Mouse (Mus musculus) intestine, embryonic 15.5 days (tissue): ENCODE measurements around the gene Fam110a. TPM values are rescaled to one million over a fixed set of nuclear protein-coding genes. Genes with fewer than 3 reads are reported as not detected.
"Not testable (repeated sequence)": the region's sequence is repeated elsewhere in the genome, so short reads cannot be mapped to it uniquely, and the experiment has no call there.

Experiments
- ATAC-seq: fragments of 200-750 bp; cut with Nextera tagmentation; 2 replicates; pipeline ENCODE4 v1.8.0; 2017; ENCODE audit warnings: moderate TSS enrichment, moderate library complexity
- H3K27ac ChIP-seq: fragments of 300-500 bp; sonication (generic); 2 replicates; pipeline ENCODE4 v1.5.1; 2015; ENCODE audit warnings: mild to moderate bottlenecking, inconsistent platforms
- H3K27me3 ChIP-seq: fragments of 300-500 bp; sonication (generic); replicated peaks from 2 replicates; pipeline ENCODE4 v1.6.1; 2015; ENCODE audit warnings: inconsistent platforms
- H3K36me3 ChIP-seq: fragments of 300-500 bp; sonication (generic); 2 replicates; pipeline ENCODE4 v1.6.1; 2015; ENCODE audit warnings: inconsistent platforms
- H3K4me1 ChIP-seq: fragments of 300-500 bp; sonication (generic); replicated peaks from 2 replicates; pipeline ENCODE4 v1.6.1; 2015; ENCODE audit warnings: inconsistent platforms
- H3K4me2 ChIP-seq: fragments of 300-500 bp; sonication (generic); replicated peaks from 2 replicates; pipeline ENCODE4 v1.6.1; 2015; ENCODE audit warnings: mild to moderate bottlenecking, inconsistent platforms
- H3K4me3 ChIP-seq: fragments of 300-500 bp; sonication (generic); replicated peaks from 2 replicates; pipeline ENCODE4 v1.5.1; 2015; ENCODE audit warnings: inconsistent platforms
- H3K9ac ChIP-seq: fragments of 300-500 bp; sonication (generic); 2 replicates; pipeline ENCODE4 v1.6.1; 2015; ENCODE audit warnings: inconsistent platforms
- H3K9me3 ChIP-seq: fragments of 300-500 bp; sonication (generic); 2 replicates; pipeline ENCODE4 v1.6.1; 2016; ENCODE audit warnings: inconsistent platforms
- WGBS: fragments of 180-500 bp; shearing (Covaris S2); methylation state at CpG from one replicate; pipeline ENCODE4 v1.1.7; 2015; 5-methylcytosine and 5-hydroxymethylcytosine counted together
- polyA plus RNA-seq: library from polyadenylated mRNA; unstranded; fragments of >200 nt; fragmentation: Nextera tagmentation; extraction: Ambion mirVana; gene quantifications from 2 replicates; pipeline ENCODE4 v1.2.1, GENCODE M21; 2015

The Fam110a gene
- polyA plus RNA-seq, 1 experiment from 2014 or later: 23.7 TPM

DNA sequence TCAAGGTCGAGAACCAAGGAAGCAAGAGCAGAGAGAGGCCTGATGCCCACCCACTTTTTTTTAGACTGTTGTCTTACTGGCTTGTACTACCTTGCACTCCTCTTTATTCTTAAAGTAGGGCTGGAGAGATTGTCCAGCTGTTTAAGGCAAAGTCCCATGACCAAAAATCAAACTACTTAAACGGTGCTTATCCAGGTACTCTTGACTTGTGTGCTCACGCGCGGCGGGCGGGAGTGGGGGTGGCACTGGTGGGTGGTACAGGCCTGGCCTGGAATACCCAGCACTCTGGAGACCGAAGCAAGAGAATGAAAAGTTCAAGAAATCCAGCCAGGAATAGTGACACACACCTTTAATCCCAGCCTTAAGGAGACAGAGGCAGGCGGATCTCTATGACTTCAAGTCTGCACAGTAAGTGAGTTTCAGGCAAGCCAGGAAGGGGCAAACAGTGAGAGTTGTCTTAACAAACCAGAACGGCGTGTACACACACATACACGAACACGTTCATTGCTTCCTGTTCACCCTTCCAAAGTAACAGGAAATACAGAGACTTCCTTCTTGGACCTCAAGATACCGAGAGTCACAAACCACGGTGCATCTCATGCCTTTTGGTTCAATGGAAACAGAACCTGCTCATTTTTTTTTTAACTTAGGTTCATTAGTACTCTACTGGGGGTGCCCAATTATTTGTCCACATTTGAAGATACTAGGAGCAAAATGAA, 29.2 kb upstream of the Fam110a start:
- no peak for ATAC-seq
- 80% methylated on average over 15 of the region's 15 CpGs for WGBS

GRCm38 (mm10) chr2:152007783-152008182, 27.8 kb upstream of the Fam110a start:
- no peaks in the 10 kb centered on the region for H3K9me3 ChIP-seq
- H3K9ac ChIP-seq: no peak overlapping the region
- no peak for ATAC-seq
- no peak overlapping the region for H3K4me2 ChIP-seq
- no peak overlapping the region for H3K27ac ChIP-seq
- H3K4me1 ChIP-seq: no peaks in the 10 kb centered on the region
- WGBS: 65% methylated on average over 10 of the region's 10 CpGs
- H3K4me3 ChIP-seq: no peak overlapping the region
- H3K36me3 ChIP-seq: no peaks in the 10 kb centered on the region
- H3K27me3 ChIP-seq: no peaks in the 10 kb centered on the region

More for the DNA sequence above, 29.2 kb upstream of the Fam110a start:
- H3K9ac ChIP-seq: no peak overlapping the region
- H3K36me3 ChIP-seq: no peaks in the 10 kb centered on the region
- H3K27me3 ChIP-seq: no peaks in the 10 kb centered on the region
- no peaks in the 10 kb centered on the region for H3K9me3 ChIP-seq
- H3K4me1 ChIP-seq: no peaks in the 10 kb centered on the region
- no peak overlapping the region for H3K27ac ChIP-seq
- no peak overlapping the region for H3K4me3 ChIP-seq
- no peak overlapping the region for H3K4me2 ChIP-seq

GRCm38 (mm10) chr2:152002529-152002928, 22.5 kb upstream of the Fam110a start:
- 51% methylated on average over 6 of the region's 6 CpGs for WGBS
- ATAC-seq: no peak
- Histone ChIP-seq H3K4me1 (0 out of 2 replicates have a peak, but pooled peaks cover 2% of the 10 kb centered on the region), H3K4me2 (no peak overlapping the region), H3K9ac (no peak overlapping the region), H3K36me3 (no peaks in the 10 kb centered on the region), H3K27ac (no peak overlapping the region), H3K4me3 (no peak overlapping the region), H3K27me3 (peaks cover 7% of the 10 kb centered on the region), H3K9me3 (no peaks in the 10 kb centered on the region)

DNA sequence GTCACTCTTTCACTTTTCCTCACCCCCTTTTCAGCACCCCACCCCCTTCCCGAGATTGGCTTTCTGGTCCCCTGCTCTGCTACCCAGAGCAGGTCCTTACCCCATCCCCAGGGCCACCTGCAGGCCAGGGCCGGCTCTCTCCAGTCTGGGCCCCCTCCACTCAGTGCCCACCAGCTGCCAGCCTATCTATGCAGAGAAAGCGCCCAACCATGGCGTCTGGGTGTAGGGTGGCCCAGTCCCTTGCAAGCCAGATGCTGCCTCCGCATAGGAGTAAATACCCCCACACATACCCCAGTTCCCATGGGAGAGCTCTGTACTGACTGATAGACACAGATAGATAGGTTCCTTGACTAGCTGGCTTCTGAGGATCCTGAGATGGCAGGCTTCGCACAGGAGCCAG, 20.7 kb upstream of the Fam110a start:
- 0 out of 2 replicates have a peak, but pooled peaks cover 8% of the 10 kb centered on the region for H3K4me1 ChIP-seq
- no peak overlapping the region for H3K9ac ChIP-seq
- H3K9me3 ChIP-seq: no peaks in the 10 kb centered on the region
- no peak for ATAC-seq
- no peak overlapping the region for H3K4me3 ChIP-seq
- H3K4me2 ChIP-seq: no peak overlapping the region
- no peak overlapping the region for H3K27ac ChIP-seq
- WGBS: 64% methylated on average over 6 of the region's 6 CpGs
- H3K27me3 ChIP-seq: peaks cover 7% of the 10 kb centered on the region
- no peaks in the 10 kb centered on the region for H3K36me3 ChIP-seq

DNA sequence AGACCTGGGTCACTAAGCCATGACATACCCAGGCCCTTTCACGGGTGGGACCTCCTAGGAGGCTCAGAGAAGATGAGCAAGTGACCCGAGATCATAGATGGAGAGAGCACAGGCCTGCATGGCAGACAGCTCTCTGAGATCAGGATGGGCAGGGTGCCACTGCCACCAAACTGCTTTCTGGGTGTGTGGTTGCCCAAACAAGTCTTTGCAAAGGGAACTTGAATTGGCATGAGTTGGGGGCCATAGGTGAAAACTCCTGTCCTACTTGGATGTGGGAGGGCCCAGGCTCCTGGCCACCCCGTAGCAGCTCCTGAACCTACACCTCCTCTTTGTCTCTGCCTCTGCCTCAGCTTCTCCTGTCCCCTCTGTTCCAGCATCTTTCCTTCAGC, 20.3 kb upstream of the Fam110a start:
- Histone ChIP-seq H3K4me1 (0 out of 2 replicates have a peak, but pooled peaks cover 8% of the 10 kb centered on the region), H3K27me3 (peaks cover 7% of the 10 kb centered on the region), H3K9ac (no peak overlapping the region), H3K4me2 (no peak overlapping the region), H3K36me3 (no peaks in the 10 kb centered on the region), H3K9me3 (no peaks in the 10 kb centered on the region), H3K4me3 (no peak overlapping the region), H3K27ac (no peak overlapping the region)
- ATAC-seq: no peak
- 53% methylated on average over 3 of the region's 3 CpGs for WGBS

GRCm38 (mm10) chr2:151999669-152000290, 19.8 kb upstream of the Fam110a start:
- H3K27ac ChIP-seq: no peak overlapping the region
- H3K4me1 ChIP-seq: 0 out of 2 replicates have a peak, but pooled peaks cover 11% of the 10 kb centered on the region
- H3K9ac ChIP-seq: no peak overlapping the region
- no peaks in the 10 kb centered on the region for H3K36me3 ChIP-seq
- H3K4me2 ChIP-seq: peak overlapping the region; percentile 54
- no peak overlapping the region for H3K4me3 ChIP-seq
- H3K27me3 ChIP-seq: peaks cover 11% of the 10 kb centered on the region
- H3K9me3 ChIP-seq: no peaks in the 10 kb centered on the region
- 15% methylated on average over 20 of the region's 20 CpGs for WGBS
- ATAC-seq: peak; percentile 34

- Histone ChIP-seq H3K4me3 (no peak overlapping the region), H3K9ac (no peak overlapping the region), H3K9me3 (no peaks in the 10 kb centered on the region), H3K27ac (no peak overlapping the region), H3K36me3 (no peaks in the 10 kb centered on the region), H3K4me2 (no peak overlapping the region), H3K27me3 (peaks cover 11% of the 10 kb centered on the region), H3K4me1 (0 out of 2 replicates have a peak, but pooled peaks cover 11% of the 10 kb centered on the region)
- 62% methylated on average over 4 of the region's 4 CpGs for WGBS
- no peak for ATAC-seq
Observed at GRCm38 (mm10) chr2:151998932-151999331, 18.9 kb upstream of the Fam110a start.

DNA sequence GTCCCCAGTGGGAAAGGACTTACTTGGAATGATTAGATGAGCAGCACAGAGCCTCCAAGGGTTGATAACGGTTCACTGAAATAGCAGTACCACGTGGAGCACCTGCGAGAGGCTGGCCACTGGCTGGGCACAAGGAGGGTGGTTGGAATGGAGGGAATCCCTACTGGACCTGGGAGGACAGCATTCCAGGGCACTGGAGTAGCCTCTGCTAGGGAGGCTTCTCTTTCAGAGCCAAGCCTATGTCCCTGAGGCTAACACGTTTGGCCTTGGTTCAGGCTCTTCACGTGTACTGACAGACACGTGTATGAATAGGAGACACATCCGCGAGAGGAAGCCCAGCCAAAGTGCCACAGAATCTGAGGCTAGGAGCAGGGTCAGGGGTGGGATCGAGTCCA, 18.5 kb upstream of the Fam110a start:
- H3K4me2 ChIP-seq: no peak overlapping the region
- peaks cover 11% of the 10 kb centered on the region for H3K27me3 ChIP-seq
- H3K27ac ChIP-seq: no peak overlapping the region
- 69% methylated on average over 9 of the region's 9 CpGs for WGBS
- H3K9ac ChIP-seq: no peak overlapping the region
- H3K4me3 ChIP-seq: no peak overlapping the region
- H3K36me3 ChIP-seq: no peaks in the 10 kb centered on the region
- 0 out of 2 replicates have a peak, but pooled peaks cover 11% of the 10 kb centered on the region for H3K4me1 ChIP-seq
- no peak for ATAC-seq
- no peaks in the 10 kb centered on the region for H3K9me3 ChIP-seq

DNA sequence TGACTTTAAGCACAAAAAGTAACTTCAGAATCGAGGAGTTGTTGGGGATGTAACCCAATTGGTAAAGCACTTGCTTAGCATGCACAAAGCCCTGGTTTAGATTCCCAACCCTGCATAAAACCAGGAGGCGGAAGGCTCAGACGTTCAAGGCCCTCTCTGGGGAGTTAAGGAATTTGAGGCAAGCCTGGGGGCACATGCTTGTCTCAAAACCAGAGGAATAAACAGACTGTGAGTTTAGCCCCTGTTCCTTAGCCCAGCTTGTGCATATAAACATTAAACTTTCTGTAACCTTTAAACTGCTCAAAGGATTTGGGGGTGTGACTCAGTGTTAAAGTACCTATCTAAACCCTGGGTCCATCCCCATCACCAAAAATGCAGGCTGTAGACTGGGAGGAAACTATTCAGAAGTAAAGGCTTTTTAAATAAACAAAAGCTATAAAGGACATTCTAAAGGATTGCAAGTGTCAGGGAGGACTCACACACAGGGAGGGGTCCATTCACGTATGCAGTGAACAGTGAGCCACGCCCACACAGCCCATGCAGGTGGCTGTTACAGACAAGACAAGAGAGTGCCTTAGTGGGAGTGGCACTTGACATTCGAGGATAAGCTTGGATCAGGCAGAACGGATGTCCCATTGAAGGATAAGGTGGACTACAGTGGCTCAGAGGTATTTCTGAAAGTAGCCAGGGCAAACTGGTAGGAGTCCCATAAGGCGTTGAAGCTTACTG, 17.9 kb upstream of the Fam110a start:
- no peaks in the 10 kb centered on the region for H3K9me3 ChIP-seq
- H3K36me3 ChIP-seq: no peaks in the 10 kb centered on the region
- H3K9ac ChIP-seq: no peak overlapping the region
- no peak overlapping the region for H3K27ac ChIP-seq
- H3K4me1 ChIP-seq: 0 out of 2 replicates have a peak, but pooled peaks cover 11% of the 10 kb centered on the region
- no peak for ATAC-seq
- 47% methylated on average over 8 of the region's 8 CpGs for WGBS
- no peak overlapping the region for H3K4me3 ChIP-seq
- peaks cover 11% of the 10 kb centered on the region for H3K27me3 ChIP-seq
- no peak overlapping the region for H3K4me2 ChIP-seq

GRCm38 (mm10) chr2:151997190-151997575, 17.2 kb upstream of the Fam110a start:
- not testable (repeated sequence) for H3K4me3 ChIP-seq, H3K27ac ChIP-seq, H3K9me3 ChIP-seq, ATAC-seq, H3K36me3 ChIP-seq, H3K9ac ChIP-seq
- WGBS: 42% methylated on average over 2 of the region's 2 CpGs
- H3K4me1 ChIP-seq: 0 out of 2 replicates have a peak, but pooled peaks cover 11% of the 10 kb centered on the region
- peak overlapping the region; percentile 52; the same call in 1 of the 2 replicates for H3K4me2 ChIP-seq
- H3K27me3 ChIP-seq: peaks cover 11% of the 10 kb centered on the region

DNA sequence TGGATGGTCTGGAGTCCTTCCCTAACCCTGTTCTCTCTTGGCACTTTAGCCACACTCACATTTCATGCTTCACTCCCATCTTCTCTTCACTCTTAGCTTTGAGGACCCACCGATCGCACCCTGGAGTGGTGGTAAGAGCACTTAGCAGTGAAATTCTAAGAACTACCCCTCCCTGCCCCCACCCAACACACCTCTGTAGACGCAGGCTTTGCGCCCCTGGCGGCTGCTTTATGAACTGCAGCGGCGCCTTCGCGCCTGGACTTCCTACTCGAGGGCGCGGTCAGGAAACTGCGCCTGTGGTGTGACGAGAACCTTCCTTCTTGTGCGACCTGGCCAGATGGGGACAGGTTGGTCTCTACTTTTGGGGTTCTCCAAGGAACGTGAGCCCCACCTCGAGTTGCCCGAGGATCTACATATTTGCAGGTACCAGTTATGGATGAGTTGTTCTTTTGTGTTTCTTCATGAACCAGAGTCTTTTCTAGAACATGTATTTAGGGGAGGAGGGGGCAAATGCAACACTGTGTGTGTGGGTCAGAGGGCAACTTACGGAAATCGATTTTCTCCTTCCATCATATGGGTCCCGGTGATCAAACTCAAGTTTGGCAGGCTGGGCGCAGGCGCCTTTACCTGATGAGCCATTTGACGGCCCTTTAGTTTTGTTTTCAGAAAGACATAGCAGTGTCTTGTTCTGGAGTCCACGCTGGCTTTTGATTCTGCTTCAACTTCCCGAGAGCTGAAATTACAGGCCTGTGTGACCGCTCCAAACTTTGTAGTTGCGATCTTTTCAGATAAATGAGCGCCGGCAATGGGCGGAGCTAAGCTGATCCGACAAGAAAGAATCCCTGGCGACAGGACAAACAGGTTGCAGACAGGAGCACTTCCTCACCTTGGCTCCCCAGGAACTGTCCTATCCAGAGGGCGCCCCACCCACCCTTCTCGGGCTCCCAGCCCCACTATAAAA, 16.5 kb upstream of the Fam110a start, which contains the start of gene Slc52a3:
TSS of gene Slc52a3 (plus strand) at position 283 of the 961 bp plus-strand sequence.
- Histone ChIP-seq H3K9me3 (no peaks in the 10 kb centered on the region), H3K27me3 (peaks cover 11% of the 10 kb centered on the region), H3K9ac (no peak within 1 kb of the TSS), H3K27ac (no peak within 1 kb of the TSS), H3K4me3 (peak within 1 kb of the TSS; percentile 22), H3K36me3 (no peaks in the 10 kb centered on the region), H3K4me1 (0 out of 2 replicates have a peak, but pooled peaks cover 11% of the 10 kb centered on the region), H3K4me2 (peak within 1 kb of the TSS; percentile 52)
- 8% methylated on average over 35 of the region's 35 CpGs for WGBS
- ATAC-seq: peak; percentile 67
